Mouse (Mus musculus) bone marrow macrophage, adult 2 months (primary cell): ENCODE results near the gene Os9.

Source experiments
- CTCF ChIP-seq: IDR thresholded peaks from 2 replicates; pipeline ENCODE4 v1.5.1; 2012; ENCODE audit warnings: low read depth, mild to moderate bottlenecking, low read length, moderate library complexity
- POLR2A ChIP-seq: IDR thresholded peaks from 2 replicates; pipeline ENCODE4 v1.6.1; 2012; ENCODE audit warnings: mild to moderate bottlenecking, low read depth, low read length, borderline replicate concordance

GRCm38 (mm10) chr10:127140971-127141370 is 20.0 kb upstream of the Os9 start:
- TF ChIP-seq CTCF (no peak), POLR2A (no peak)
